Mouse (Mus musculus) myocyte (in vitro differentiated cells): ENCODE results near the gene Gucd1.

Experiments used
- CEBPB ChIP-seq: IDR thresholded peaks from 2 replicates; pipeline ENCODE4 v1.6.1; 2011; ENCODE audit warnings: mild to moderate bottlenecking, moderate library complexity; ENCODE audit not compliant: poor library complexity, insufficient read depth, severe bottlenecking
- E2F4 ChIP-seq: IDR thresholded peaks from one replicate; pipeline ENCODE4 v1.6.1; 2011; ENCODE audit warnings: mild to moderate bottlenecking, control low read depth, moderate library complexity; ENCODE audit not compliant: insufficient read depth
- MYOD1 ChIP-seq, 3 experiments: IDR thresholded peaks; one replicate each; pipeline ENCODE4 v1.6.1; 2011; ENCODE audit warnings: control low read depth in 2 of 3, low read depth in 2 of 3, mild to moderate bottlenecking in 2 of 3, moderate library complexity in 1 of 3; ENCODE audit not compliant: insufficient read length in 2 of 3, control insufficient read depth in 1 of 3
- MYOG ChIP-seq, 3 experiments: IDR thresholded peaks; one replicate each; pipeline ENCODE4 v1.6.1; 2011; ENCODE audit warnings: control low read depth in 2 of 3, low read depth in 2 of 3, mild to moderate bottlenecking in 2 of 3; ENCODE audit not compliant: insufficient read length in 2 of 3, control insufficient read depth in 1 of 3, insufficient read depth in 1 of 3
- POLR2A ChIP-seq: IDR thresholded peaks from one replicate; pipeline ENCODE4 v1.6.1; 2011; ENCODE audit warnings: low read depth, mild to moderate bottlenecking, control low read depth, moderate library complexity; ENCODE audit not compliant: insufficient read length
- POLR2AphosphoS2 ChIP-seq: IDR thresholded peaks from one replicate; pipeline ENCODE4 v1.6.1; 2011; ENCODE audit warnings: low read depth, control low read depth; ENCODE audit not compliant: insufficient read length
- TCF12 ChIP-seq: IDR thresholded peaks from one replicate; pipeline ENCODE4 v1.6.1; 2011; ENCODE audit warnings: mild to moderate bottlenecking, control low read depth; ENCODE audit not compliant: poor library complexity, insufficient read depth, severe bottlenecking

DNA sequence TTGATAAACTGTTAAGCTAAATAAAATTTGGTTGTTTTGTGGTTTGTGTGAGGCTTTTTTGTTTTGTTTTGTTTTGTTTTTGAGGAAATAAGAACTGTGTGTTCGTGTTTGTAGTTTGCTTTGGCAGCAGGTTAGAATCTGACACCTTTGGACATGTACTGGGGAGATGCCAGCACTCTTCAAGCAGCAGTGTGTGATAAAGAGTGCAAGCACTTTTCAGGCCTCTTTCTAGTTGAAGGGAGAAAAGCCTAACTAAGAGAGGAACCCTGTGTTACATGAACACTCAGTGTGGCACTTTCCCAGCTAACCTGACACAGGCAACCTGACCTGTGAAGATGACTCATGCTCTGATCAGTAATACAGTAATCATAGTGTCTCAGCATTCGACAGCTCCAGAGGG lies 17.7 kb upstream of the Gucd1 start:
- TF ChIP-seq CEBPB (no peak), POLR2A (no peak), MYOD1 (IDR thresholded peaks at IDR 0.05; ENCODE audit: control insufficient read depth in 1 of 3, insufficient read length in 2 of 3, low read depth in 2 of 3) (no peak), MYOG (IDR thresholded peaks at IDR 0.05; ENCODE audit: control insufficient read depth in 1 of 3, insufficient read depth in 1 of 3, insufficient read length in 2 of 3, low read depth in 2 of 3) (no peak), E2F4 (no peak), TCF12 (no peak), POLR2AphosphoS2 (no peak)
